Mouse (Mus musculus) neural tube, embryonic 15.5 days (tissue): Measurements from ENCODE around the gene Rprd1b. TPM values are rescaled to one million over a fixed set of nuclear protein-coding genes. Genes with fewer than 3 reads are reported as not detected.

Experiments
- ATAC-seq: fragments of 200-750 bp; cut with Nextera tagmentation; 2 replicates; pipeline ENCODE4 v1.8.0; 2017; ENCODE audit warnings: mild to moderate bottlenecking, moderate TSS enrichment, moderate library complexity; ENCODE audit not compliant: low FRiP score
- H3K27ac ChIP-seq: fragments of 300-500 bp; sonication (generic); replicated peaks from 2 replicates; pipeline ENCODE4 v1.5.1; 2015; ENCODE audit warnings: mild to moderate bottlenecking, inconsistent platforms
- H3K27me3 ChIP-seq: fragments of 300-500 bp; sonication (generic); replicated peaks from 2 replicates; pipeline ENCODE4 v1.6.1; 2015; ENCODE audit warnings: inconsistent platforms
- H3K36me3 ChIP-seq: fragments of 300-500 bp; sonication (generic); 2 replicates; pipeline ENCODE4 v1.6.1; 2015; ENCODE audit warnings: inconsistent platforms
- H3K4me1 ChIP-seq: fragments of 300-500 bp; sonication (generic); 2 replicates; pipeline ENCODE4 v1.6.1; 2015; ENCODE audit warnings: inconsistent platforms
- H3K4me2 ChIP-seq: fragments of 300-500 bp; sonication (generic); 2 replicates; pipeline ENCODE4 v1.6.1; 2015; ENCODE audit warnings: inconsistent platforms, mild to moderate bottlenecking, moderate library complexity
- H3K4me3 ChIP-seq: fragments of 300-500 bp; sonication (generic); replicated peaks from 2 replicates; pipeline ENCODE4 v1.5.1; 2015; ENCODE audit warnings: mild to moderate bottlenecking, inconsistent platforms
- H3K9ac ChIP-seq: fragments of 300-500 bp; sonication (generic); replicated peaks from 2 replicates; pipeline ENCODE4 v1.6.1; 2015; ENCODE audit warnings: mild to moderate bottlenecking, inconsistent platforms
- H3K9me3 ChIP-seq: fragments of 300-500 bp; sonication (generic); replicated peaks from 2 replicates; pipeline ENCODE4 v1.6.1; 2016; ENCODE audit warnings: inconsistent platforms
- WGBS: fragments of 180-500 bp; shearing (Covaris S2); methylation state at CpG from one replicate; pipeline ENCODE4 v1.1.7; 2015; ENCODE audit warnings: mixed read lengths; 5-methylcytosine and 5-hydroxymethylcytosine counted together
- polyA plus RNA-seq: library from polyadenylated mRNA; unstranded; fragments of >200 nt; fragmentation: Nextera tagmentation; extraction: Ambion mirVana; gene quantifications from 2 replicates; pipeline ENCODE4 v1.2.1, GENCODE M21; 2015

Rprd1b gene
- polyA plus RNA-seq, 1 experiment from 2014 or later = 28.5 TPM

DNA sequence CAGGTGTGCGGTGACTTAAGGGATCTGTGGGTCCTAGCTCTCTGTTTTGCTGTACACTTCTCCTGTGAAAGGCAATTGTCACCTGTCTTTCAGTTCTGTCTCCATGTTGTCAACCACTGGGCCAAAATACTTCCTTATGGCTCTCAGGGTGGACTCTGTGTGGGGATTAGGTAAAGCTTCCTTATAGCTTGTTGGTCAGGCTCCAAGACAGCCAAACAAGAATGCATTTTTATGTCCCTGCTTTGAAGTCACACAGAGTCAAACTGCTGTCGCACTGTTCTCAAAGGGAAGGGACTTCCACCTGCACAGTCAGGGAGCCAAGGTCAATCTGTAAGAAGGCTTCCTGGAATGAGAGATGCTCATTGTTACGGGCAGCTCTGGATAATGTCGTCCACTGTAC is 149.8 kb downstream of the Rprd1b start:
- ATAC-seq = no peak
- Histone ChIP-seq H3K27me3 (no peaks in the 10 kb centered on the region), H3K36me3 (no peaks in the 10 kb centered on the region), H3K4me3 (no peak overlapping the region), H3K27ac (peak overlapping the region; percentile 54; the same call in 1 of the 2 replicates), H3K4me1 (peaks cover 46% of the 10 kb centered on the region), H3K4me2 (no peak overlapping the region), H3K9ac (no peak overlapping the region), H3K9me3 (no peaks in the 10 kb centered on the region)
- 67% methylated on average over 4 of the region's 4 CpGs for WGBS

GRCm38 (mm10) chr2:158178696-158179369 is 150.5 kb downstream of the Rprd1b start:
- H3K9ac ChIP-seq = no peak overlapping the region; the same call in 1 of the 2 replicates
- H3K27ac ChIP-seq = peak overlapping the region; percentile 54
- peak overlapping the region; percentile 49 for H3K4me2 ChIP-seq
- peaks cover 46% of the 10 kb centered on the region for H3K4me1 ChIP-seq
- H3K9me3 ChIP-seq = no peaks in the 10 kb centered on the region
- H3K27me3 ChIP-seq = no peaks in the 10 kb centered on the region
- H3K36me3 ChIP-seq = no peaks in the 10 kb centered on the region
- peak overlapping the region; percentile 21 for H3K4me3 ChIP-seq
- ATAC-seq = no peak
- WGBS = 12% methylated on average over 18 of the region's 19 CpGs

DNA sequence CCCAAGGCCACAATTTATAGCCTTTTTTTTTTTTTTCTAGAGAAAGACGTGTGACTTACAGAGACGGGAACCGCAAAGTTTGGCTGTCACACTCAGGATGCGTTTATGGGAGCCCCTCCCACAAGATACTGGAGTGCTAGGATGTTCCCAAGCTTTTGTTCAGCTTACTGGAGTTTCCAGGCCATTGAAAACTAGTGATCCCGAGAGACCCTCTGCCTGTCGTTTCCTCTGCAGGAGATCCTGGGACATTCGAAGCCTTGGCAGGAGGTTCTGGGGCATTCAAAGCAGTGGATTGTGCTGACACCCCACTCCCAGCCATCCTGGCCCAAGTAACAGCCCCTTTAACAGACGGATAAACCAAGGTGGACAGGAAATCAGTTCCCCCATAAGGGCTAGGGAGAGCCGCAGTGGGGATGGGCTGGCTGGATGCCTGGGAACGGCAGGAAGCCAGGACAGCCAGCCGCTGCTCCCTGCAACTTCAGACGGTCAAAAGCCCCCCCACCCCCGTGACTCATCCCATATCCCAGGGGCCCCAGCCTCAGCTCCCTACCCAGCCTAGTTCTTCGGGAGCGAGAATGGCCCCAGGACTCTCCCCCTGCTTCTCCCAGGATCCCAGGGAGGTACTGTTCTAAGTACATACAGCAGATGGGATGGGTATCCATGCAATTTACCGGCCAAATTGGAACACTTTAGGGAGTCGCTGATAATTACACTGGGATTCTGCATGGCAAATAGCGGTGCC is 151.2 kb downstream of the Rprd1b start:
- H3K27me3 ChIP-seq = no peaks in the 10 kb centered on the region
- H3K4me2 ChIP-seq = peak overlapping the region; percentile 49
- H3K9ac ChIP-seq = no peak overlapping the region
- 14% methylated on average over 18 of the region's 18 CpGs for WGBS
- no peaks in the 10 kb centered on the region for H3K36me3 ChIP-seq
- peak overlapping the region; percentile 41 for H3K27ac ChIP-seq
- H3K9me3 ChIP-seq = no peaks in the 10 kb centered on the region
- peaks cover 46% of the 10 kb centered on the region for H3K4me1 ChIP-seq
- H3K4me3 ChIP-seq = peak overlapping the region; percentile 21
- ATAC-seq = 0 out of 2 replicates have a peak, but pooled peaks have one; percentile 16

GRCm38 (mm10) chr2:158180797-158181196 is 152.5 kb downstream of the Rprd1b start:
- no peak overlapping the region for H3K4me2 ChIP-seq
- no peaks in the 10 kb centered on the region for H3K27me3 ChIP-seq
- H3K4me3 ChIP-seq = no peak overlapping the region
- H3K36me3 ChIP-seq = no peaks in the 10 kb centered on the region
- H3K9me3 ChIP-seq = no peaks in the 10 kb centered on the region
- peaks cover 46% of the 10 kb centered on the region for H3K4me1 ChIP-seq
- ATAC-seq = no peak
- H3K9ac ChIP-seq = no peak overlapping the region
- WGBS = 48% methylated on average over 9 of the region's 9 CpGs
- H3K27ac ChIP-seq = peak overlapping the region; percentile 57; the same call in 1 of the 2 replicates

Other genes with a start within 250 kb of the Rprd1b start
- 31.2 and 42.9 TPM in 2 replicates for gene Vstm2l, start 113.8 kb upstream of the Rprd1b start, polyA plus RNA-seq
- gene Tti1, start 64 bp upstream of the Rprd1b start, polyA plus RNA-seq = 14.7 and 17.3 TPM in 2 replicates
- gene Tgm2, start 117.9 kb downstream of the Rprd1b start, polyA plus RNA-seq = 7.8 and 13.9 TPM in 2 replicates
- 2.4 and 2.5 TPM in 2 replicates for gene D630003M21Rik, start 200.7 kb downstream of the Rprd1b start, polyA plus RNA-seq
- not detected in 2 replicates for gene Bpi, start 229.6 kb downstream of the Rprd1b start, polyA plus RNA-seq